Mouse (Mus musculus) CH12.LX (cell line): ENCODE data around the gene Arrdc2. TPM values are rescaled to one million over a fixed set of nuclear protein-coding genes. Genes with fewer than 3 reads are reported as not detected.

ENCODE experiments used
- DNase-seq: peaks from one replicate; pipeline ENCODE4 v3.0.0-alpha.2; 2013; ENCODE audit errors: extremely low read depth
- H3K27ac ChIP-seq: 2 replicates; pipeline ENCODE4 v1.5.1; 2012; ENCODE audit warnings: low read depth, mild to moderate bottlenecking, control low read depth, moderate library complexity; ENCODE audit not compliant: insufficient read depth
- H3K27me3 ChIP-seq: replicated peaks from 2 replicates; pipeline ENCODE3; 2012; ENCODE audit warnings: inconsistent platforms
- H3K36me3 ChIP-seq, 2 experiments: replicated peaks in 1 of 2; 2 replicates each; pipeline versions ENCODE3 to v1.6.1; 2012; ENCODE audit warnings: inconsistent platforms in 1 of 2, low read length in 1 of 2, mild to moderate bottlenecking in 1 of 2, mixed read lengths in 1 of 2, moderate library complexity in 1 of 2; ENCODE audit not compliant: control insufficient read depth in 1 of 2, insufficient read depth in 1 of 2
- H3K4me1 ChIP-seq, 2 experiments: 2 replicates each; pipeline ENCODE4 v1.6.1; 2012; ENCODE audit warnings: inconsistent platforms in 1 of 2, moderate library complexity in 1 of 2; ENCODE audit not compliant: insufficient read depth in 2 of 2, control insufficient read depth in 1 of 2
- H3K4me2 ChIP-seq: 2 replicates; pipeline ENCODE4 v1.6.1; 2012; ENCODE audit warnings: low read depth, mild to moderate bottlenecking, control low read depth; ENCODE audit not compliant: poor library complexity, insufficient read depth, severe bottlenecking
- H3K4me3 ChIP-seq, 3 experiments: fragments of 150-350 bp in 1 of 3; sonication (generic) in 1 of 3; replicated peaks in 1 of 3; 2 replicates each; pipeline versions ENCODE3 to v1.5.1; 2011 to 2012; ENCODE audit warnings: low read depth in 2 of 3, low read length in 2 of 3, mild to moderate bottlenecking in 2 of 3, moderate library complexity in 2 of 3, control low read depth in 1 of 3, improper control_type of control experiment in 1 of 3, inconsistent platforms in 1 of 3, mixed read lengths in 1 of 3; ENCODE audit not compliant: poor library complexity in 1 of 3
- H3K79me2 ChIP-seq: replicated peaks from 2 replicates; pipeline ENCODE4 v1.6.1; 2012; ENCODE audit warnings: mild to moderate bottlenecking, moderate library complexity; ENCODE audit not compliant: control insufficient read depth, poor library complexity, insufficient read depth, severe bottlenecking; ENCODE audit errors: extremely low read depth
- H3K9ac ChIP-seq: 2 replicates; pipeline ENCODE4 v1.6.1; 2012; ENCODE audit warnings: low read depth, mild to moderate bottlenecking, control low read depth, moderate library complexity; ENCODE audit not compliant: insufficient read depth
- H3K9me3 ChIP-seq: replicated peaks from 2 replicates; pipeline ENCODE3; 2012; ENCODE audit warnings: low read length, inconsistent platforms, mixed read lengths
- CTCF ChIP-seq, 2 experiments: IDR thresholded peaks in 1 of 2; conservative IDR thresholded peaks in 1 of 2; 2 replicates each; pipeline ENCODE4 v1.5.1; 2011 to 2012; ENCODE audit warnings: low read depth in 2 of 2, low read length in 2 of 2, improper control_type of control experiment in 1 of 2, inconsistent platforms in 1 of 2, mild to moderate bottlenecking in 1 of 2, moderate library complexity in 1 of 2
- ETS1 ChIP-seq: conservative IDR thresholded peaks from 2 replicates; pipeline ENCODE4 v1.6.1; 2012; ENCODE audit warnings: low read depth, mild to moderate bottlenecking, inconsistent platforms, low read length, improper control_type of control experiment, moderate library complexity
- GABPA ChIP-seq: IDR thresholded peaks from 2 replicates; pipeline ENCODE4 v1.6.1; 2012; ENCODE audit warnings: low read depth, low read length, improper control_type of control experiment, inconsistent platforms; ENCODE audit not compliant: insufficient replicate concordance
- JUN ChIP-seq: IDR thresholded peaks from 2 replicates; pipeline ENCODE4 v1.6.1; 2011; ENCODE audit warnings: low read depth, mild to moderate bottlenecking, low read length, improper control_type of control experiment, moderate library complexity; ENCODE audit not compliant: insufficient read depth
- MAFK ChIP-seq: IDR thresholded peaks from 2 replicates; pipeline ENCODE4 v1.6.1; 2011; ENCODE audit warnings: low read length, improper control_type of control experiment; ENCODE audit not compliant: insufficient replicate concordance
- MAZ ChIP-seq: IDR thresholded peaks from 2 replicates; pipeline ENCODE4 v1.6.1; 2012; ENCODE audit warnings: low read depth, mild to moderate bottlenecking, inconsistent platforms, low read length, improper control_type of control experiment, moderate library complexity
- MXI1 ChIP-seq: IDR thresholded peaks from 2 replicates; pipeline ENCODE4 v1.6.1; 2011; ENCODE audit warnings: mild to moderate bottlenecking, low read depth, low read length, improper control_type of control experiment
- NELFE ChIP-seq: IDR thresholded peaks from 2 replicates; pipeline ENCODE4 v1.6.1; 2011; ENCODE audit warnings: low read depth, low read length, improper control_type of control experiment
- PAX5 ChIP-seq: IDR thresholded peaks from 2 replicates; pipeline ENCODE4 v1.6.1; 2012; ENCODE audit warnings: low read length, inconsistent platforms, mixed read lengths
- POLR2A ChIP-seq: IDR thresholded peaks from 2 replicates; pipeline ENCODE4 v1.6.1; 2011; ENCODE audit warnings: low read depth, mild to moderate bottlenecking, improper control_type of control experiment, low read length
- POLR2AphosphoS2 ChIP-seq: IDR thresholded peaks from 2 replicates; pipeline ENCODE4 v1.6.1; 2011; ENCODE audit warnings: low read depth, low read length, improper control_type of control experiment
- RAD21 ChIP-seq: IDR thresholded peaks from 2 replicates; pipeline ENCODE4 v1.6.1; 2011; ENCODE audit warnings: low read depth, mild to moderate bottlenecking, low read length, improper control_type of control experiment, moderate library complexity
- SMC3 ChIP-seq: IDR thresholded peaks from 2 replicates; pipeline ENCODE4 v1.6.1; 2011; ENCODE audit warnings: low read depth, low read length, improper control_type of control experiment
- TBP ChIP-seq: conservative IDR thresholded peaks from 2 replicates; pipeline ENCODE4 v1.6.1; 2011; ENCODE audit warnings: low read depth, low read length, improper control_type of control experiment
- TCF12 ChIP-seq: IDR thresholded peaks from 2 replicates; pipeline ENCODE4 v1.6.1; 2014; ENCODE audit warnings: low read depth, mild to moderate bottlenecking, inconsistent platforms, low read length, improper control_type of control experiment
- UBTF ChIP-seq: IDR thresholded peaks from 2 replicates; pipeline ENCODE4 v1.6.1; 2012; ENCODE audit warnings: low read depth, mild to moderate bottlenecking, inconsistent platforms, low read length, improper control_type of control experiment, moderate library complexity
- ZC3H11A ChIP-seq: IDR thresholded peaks from 2 replicates; pipeline ENCODE4 v1.6.1; 2012; ENCODE audit warnings: low read depth, mild to moderate bottlenecking, inconsistent platforms, low read length, improper control_type of control experiment
- dilution Hi-C: fragments of 300-500 bp; cut with MboI; formaldehyde crosslinking; loops from 2 replicates; pipeline ENCODE4 v1.14.3; 2020; ENCODE audit warnings: low sequenced_read_pairs; ENCODE audit not compliant: extremely low pct_unique_long_range_greater_than_20kb, extremely low pct_ligation_motif_present
- in situ Hi-C: fragments of 300-500 bp; cut with MboI; formaldehyde crosslinking; loops from 3 replicates; pipeline ENCODE4 v1.14.3; 2019; ENCODE audit warnings: low sequenced_read_pairs, low pct_ligation_motif_present, low pct_unique_long_range_greater_than_20kb, mixed read lengths
- polyA plus RNA-seq: library from polyadenylated mRNA; unstranded; fragments of >175 nt; gene quantifications from 2 replicates; pipeline ENCODE4 v1.2.1, GENCODE M21; 2012; ENCODE audit warnings: low read depth; ENCODE audit not compliant: insufficient read length
- total RNA-seq, 2 experiments: library from RNA; depleted of rRNA; stranded (reverse); fragments of 300-350 nt in 1 of 2; fragments of >200 nt in 1 of 2; gene quantifications; 2 replicates each; pipeline ENCODE4 v1.2.3; 2012 to 2014

Arrdc2 gene
- total and polyA plus RNA-seq, 3 experiments: 5.6 to 8.0 (median 6.1) TPM

DNA sequence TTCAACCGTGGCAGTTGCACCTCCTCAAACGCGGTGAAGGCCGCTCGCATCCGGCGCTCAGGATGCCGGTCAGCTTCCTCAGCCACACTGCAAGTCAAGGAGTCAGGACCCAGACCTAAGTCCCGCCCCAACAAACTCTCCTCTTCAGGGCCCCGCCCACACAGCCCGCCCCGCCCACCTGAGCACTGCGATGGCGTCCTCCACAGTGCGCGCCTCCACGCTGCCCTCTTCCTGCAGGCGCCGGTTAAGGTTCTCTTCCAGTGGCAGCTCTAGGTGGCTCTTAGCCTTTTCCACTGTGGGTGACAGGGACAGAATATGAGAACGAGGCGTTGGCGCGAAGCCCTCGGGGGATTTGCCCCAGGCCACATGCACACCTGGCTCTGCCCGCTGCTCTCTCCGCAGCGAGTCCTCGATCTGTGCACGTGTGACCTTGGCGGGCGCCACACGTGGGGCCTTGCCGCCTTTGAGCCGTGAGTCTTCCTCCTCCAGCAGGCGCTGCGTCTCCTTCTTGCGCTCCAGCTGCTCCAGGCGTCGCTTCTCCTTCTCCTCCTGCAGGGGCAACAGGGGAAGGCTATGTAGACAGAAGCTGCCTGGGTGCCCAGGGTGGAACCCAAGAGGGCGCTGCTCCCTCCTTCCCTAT lies 29.2 kb upstream of the Arrdc2 start:
- in situ Hi-C loops (no loop called here), dilution Hi-C loops (no loop called here)
- no peak overlapping the region for H3K4me2 ChIP-seq
- H3K27me3 ChIP-seq: peaks cover 14% of the 10 kb centered on the region
- no peak overlapping the region for H3K9ac ChIP-seq
- H3K4me1 ChIP-seq: peaks cover 16 to 55% of the 10 kb centered on the region in 2 experiments
- no peak overlapping the region for H3K27ac ChIP-seq
- no peaks in the 10 kb centered on the region for H3K9me3 ChIP-seq
- TF ChIP-seq MAZ (no peak), TCF12 (no peak), PAX5 (no peak), RAD21 (no peak), SMC3 (no peak), UBTF (no peak), TBP (no peak), CTCF (conservative IDR thresholded peaks at IDR 0.05 in 1 of 2, IDR thresholded peaks at IDR 0.05 in 1 of 2; ENCODE audit: low read depth in 2 of 2, low read length in 2 of 2) (peak in 1 of 2 experiments; percentile 29; a peak in 2 of 4 replicates)
- H3K36me3 ChIP-seq: peaks cover 14 to 44% of the 10 kb centered on the region in 2 experiments
- no peak overlapping the region for H3K4me3 ChIP-seq
- DNase-seq: peak; percentile 31
- no peaks in the 10 kb centered on the region for H3K79me2 ChIP-seq

DNA sequence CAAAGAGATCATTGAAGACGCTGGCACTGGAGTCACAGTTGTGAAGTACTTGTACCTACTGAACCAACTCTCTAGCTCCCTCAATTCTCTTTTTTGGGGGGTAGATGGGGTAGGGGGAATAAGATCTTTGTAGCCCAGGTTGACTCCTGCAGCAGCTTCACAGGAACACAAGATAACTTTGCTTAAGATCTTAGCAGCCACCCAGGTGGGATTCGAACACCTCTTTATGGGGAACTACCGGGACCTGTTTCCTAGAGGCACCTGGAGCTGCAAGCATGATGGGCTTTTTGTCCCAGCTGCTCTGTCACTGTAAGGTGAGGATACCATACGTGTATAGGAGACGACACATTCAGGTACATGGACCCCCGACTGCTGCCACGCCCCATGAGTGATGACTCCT lies 27.0 kb upstream of the Arrdc2 start:
- H3K27ac ChIP-seq: no peak overlapping the region
- no peaks in the 10 kb centered on the region for H3K79me2 ChIP-seq
- H3K36me3 ChIP-seq: peaks cover 14 to 41% of the 10 kb centered on the region in 2 experiments
- H3K4me1 ChIP-seq: peaks cover 14 to 59% of the 10 kb centered on the region in 2 experiments
- TF ChIP-seq ETS1 (no peak), NELFE (no peak), GABPA (no peak), JUN (no peak), ZC3H11A (no peak), MXI1 (no peak), POLR2A (no peak), POLR2AphosphoS2 (no peak), MAFK (no peak), PAX5 (no peak)
- dilution Hi-C loops: no loop called here
- no peak overlapping the region for H3K9ac ChIP-seq
- H3K9me3 ChIP-seq: no peaks in the 10 kb centered on the region
- peaks cover 35% of the 10 kb centered on the region for H3K27me3 ChIP-seq
- no peak overlapping the region for H3K4me2 ChIP-seq
- H3K4me3 ChIP-seq: no peak overlapping the region
- in situ Hi-C loops: no loop called here
- DNase-seq: no peak
